23 mouse cellular contexts compared by ENCODE assay signal in genomic region chr15:7521611-7522010, GRCm38 (mm10).
DNase-seq lines count a peak whose midpoint lies in the region; ATAC-seq lines count a peak whose summit lies in the region.
"Had no signal": no experiment of that assay in that cellular context is flagged by ENCODE, and none has a peak within 500 bp of the region (broad histone marks: within the 10 kb centered on the region; RNA-seq: fewer than 3 reads in every experiment).

No protein-coding gene starts in this region.

- ATAC-seq in kidney, embryonic 15.5 days (replicated peaks; ENCODE audit: low FRiP score), result no peak
- no peak for ATAC-seq in CD4-positive, CD25-positive, alpha-beta regulatory T cell, adult 4 months
- ATAC-seq: forebrain, postnatal 0 days; intestine, embryonic 16.5 days had no signal

- H3K9ac ChIP-seq in kidney, embryonic 15.5 days, result no peak overlapping the region
- H3K9ac ChIP-seq: embryonic facial prominence, embryonic 15.5 days; forebrain, embryonic 12.5 days; forebrain, postnatal 0 days; hindbrain, embryonic 13.5 days; limb, embryonic 12.5 days; liver, embryonic 15.5 days; lung, embryonic 15.5 days; neural tube, embryonic 13.5 days had no signal

- peak overlapping the region; percentile 48; the same call in 1 of the 2 replicates for H3K27ac ChIP-seq in kidney, embryonic 15.5 days
- H3K27ac ChIP-seq: embryonic facial prominence, embryonic 10.5 days; embryonic facial prominence, embryonic 15.5 days; forebrain, embryonic 12.5 days; heart, embryonic 10.5 days; hindbrain, embryonic 13.5 days; limb, embryonic 12.5 days; liver, embryonic 15.5 days; lung, embryonic 15.5 days; neural tube, embryonic 13.5 days had no signal

- no peak for DNase-seq in kidney, postnatal 14 days
- DNase-seq in cerebellum, adult 11 months, result peak; percentile 6
- peak; percentile 23 for DNase-seq in cerebellum, adult 8-10 months
- peak; percentile 59 to 70 for DNase-seq in cerebellum, postnatal 25 days
- no peak for DNase-seq in layer of hippocampus, postnatal 36 days
- DNase-seq: adrenal gland, postnatal 14 days; forebrain, postnatal 0 days; gastrocnemius, postnatal 10 days; heart, postnatal 36 days; kidney, postnatal 4 days had no signal

- WGBS in kidney, embryonic 15.5 days, result 51% methylated on average over 9 of the region's 9 CpGs

- no peak overlapping the region for H3K4me3 ChIP-seq in kidney, embryonic 15.5 days (replicated peaks)
- H3K4me3 ChIP-seq: embryonic facial prominence, embryonic 10.5 days; embryonic facial prominence, embryonic 15.5 days; forebrain, embryonic 12.5 days; heart, embryonic 10.5 days; hindbrain, embryonic 13.5 days; limb, embryonic 12.5 days; liver, embryonic 15.5 days; lung, embryonic 15.5 days; neural tube, embryonic 13.5 days had no signal

- H3K36me3 ChIP-seq in kidney, embryonic 15.5 days, result no peaks in the 10 kb centered on the region
- H3K36me3 ChIP-seq: embryonic facial prominence, embryonic 10.5 days; embryonic facial prominence, embryonic 15.5 days; forebrain, embryonic 12.5 days; heart, embryonic 10.5 days; hindbrain, embryonic 13.5 days; limb, embryonic 12.5 days; liver, embryonic 15.5 days; lung, embryonic 15.5 days; neural tube, embryonic 13.5 days had no signal

- H3K9me3 ChIP-seq in kidney, embryonic 15.5 days (replicated peaks), result no peaks in the 10 kb centered on the region
- H3K9me3 ChIP-seq: embryonic facial prominence, embryonic 10.5 days; embryonic facial prominence, embryonic 15.5 days; forebrain, embryonic 12.5 days; heart, embryonic 10.5 days; hindbrain, embryonic 13.5 days; limb, embryonic 12.5 days; liver, embryonic 15.5 days; lung, embryonic 15.5 days; neural tube, embryonic 13.5 days had no signal

- no peak overlapping the region for H3K4me2 ChIP-seq in kidney, embryonic 15.5 days
- H3K4me2 ChIP-seq: embryonic facial prominence, embryonic 15.5 days; forebrain, embryonic 12.5 days; hindbrain, embryonic 13.5 days; limb, embryonic 12.5 days; liver, embryonic 15.5 days; lung, embryonic 15.5 days; midbrain, embryonic 11.5 days; neural tube, embryonic 13.5 days had no signal

- no peaks in the 10 kb centered on the region for H3K27me3 ChIP-seq in kidney, embryonic 15.5 days
- H3K27me3 ChIP-seq: embryonic facial prominence, embryonic 15.5 days; forebrain, embryonic 12.5 days; hindbrain, embryonic 13.5 days; limb, embryonic 12.5 days; liver, embryonic 15.5 days; lung, embryonic 15.5 days; neural tube, embryonic 13.5 days had no signal

- H3K4me1 ChIP-seq in kidney, embryonic 15.5 days, result 0 out of 2 replicates have a peak, but pooled peaks cover 5% of the 10 kb centered on the region
- H3K4me1 ChIP-seq: embryonic facial prominence, embryonic 10.5 days; embryonic facial prominence, embryonic 15.5 days; forebrain, embryonic 12.5 days; heart, embryonic 10.5 days; hindbrain, embryonic 13.5 days; limb, embryonic 12.5 days; liver, embryonic 15.5 days; lung, embryonic 15.5 days; neural tube, embryonic 13.5 days had no signal

Comparison
In these comparisons a context has a peak if more than half of its experiments do, and no peak if none do; other contexts are left out.
1. DNase-seq: peak in cerebellum, adult 11 months (single experiment), cerebellum, adult 8-10 months (single experiment) and cerebellum, postnatal 25 days (2 of 2); none in kidney, postnatal 14 days (single experiment) and layer of hippocampus, postnatal 36 days (0 of 2).